Mouse (Mus musculus) WW6 (cell line): Measurements from ENCODE around the gene Hist1h4f.
"Not testable (repeated sequence)": the region's sequence is repeated elsewhere in the genome, so short reads cannot be mapped to it uniquely, and the experiment has no call there.

Experiments
- DNase-seq: peaks from one replicate; pipeline ENCODE4 v3.0.0-alpha.2; 2013; ENCODE audit warnings: low read depth, low spot score

The Hist1h4f gene

GRCm38 (mm10) chr13:23533560-23534367 is 17.7 kb downstream of the Hist1h4f start, which contains the start of gene Hist1h2af:
Gene Hist1h2af (plus strand): TSS chr13:23533906.
- DNase-seq = not testable (repeated sequence)

GRCm38 (mm10) chr13:23532262-23533075 is 19.0 kb downstream of the Hist1h4f start:
- DNase-seq = no peak

GRCm38 (mm10) chr13:23530901-23531875 is 20.3 kb downstream of the Hist1h4f start, which contains the start of gene Hist1h4h:
Gene Hist1h4h (plus strand): TSS chr13:23531050.
- DNase-seq = no peak

- no peak for DNase-seq
Observed at GRCm38 (mm10) chr13:23530181-23530900, 21.1 kb downstream of the Hist1h4f start.

GRCm38 (mm10) chr13:23529480-23530165 is 21.8 kb downstream of the Hist1h4f start:
- DNase-seq = no peak

- no peak for DNase-seq
Observed at GRCm38 (mm10) chr13:23529005-23529404, 22.4 kb downstream of the Hist1h4f start.

- DNase-seq = no peak
Observed at GRCm38 (mm10) chr13:23526312-23526711, 25.1 kb downstream of the Hist1h4f start.

- no peak for DNase-seq
Observed at GRCm38 (mm10) chr13:23525901-23526300, 25.5 kb downstream of the Hist1h4f start.

GRCm38 (mm10) chr13:23524654-23525053 is 26.8 kb downstream of the Hist1h4f start:
- DNase-seq = no peak

GRCm38 (mm10) chr13:23523976-23524375 is 27.5 kb downstream of the Hist1h4f start:
- DNase-seq = no peak

- DNase-seq = no peak
Observed at GRCm38 (mm10) chr13:23521703-23522102, 29.7 kb downstream of the Hist1h4f start.

- DNase-seq = no peak
Observed at GRCm38 (mm10) chr13:23519416-23519815, 32.0 kb downstream of the Hist1h4f start.

GRCm38 (mm10) chr13:23518885-23519284 is 32.6 kb downstream of the Hist1h4f start:
- DNase-seq = no peak

- DNase-seq = no peak
Observed at GRCm38 (mm10) chr13:23518295-23518603, 33.2 kb downstream of the Hist1h4f start.

GRCm38 (mm10) chr13:23517603-23518294 is 33.7 kb downstream of the Hist1h4f start:
- no peak for DNase-seq

GRCm38 (mm10) chr13:23516822-23517602 is 34.4 kb downstream of the Hist1h4f start:
- no peak for DNase-seq

- DNase-seq = no peak
Observed at GRCm38 (mm10) chr13:23515826-23516620, 35.4 kb downstream of the Hist1h4f start.

GRCm38 (mm10) chr13:23515281-23515680 is 36.2 kb downstream of the Hist1h4f start:
- no peak for DNase-seq
